Mouse (Mus musculus) forelimb bud, embryonic 11.5 days (tissue): ENCODE results near the gene Arvcf.

Experiments used
- DNase-seq: peaks from one replicate; pipeline ENCODE4 v3.0.0-alpha.2; 2012; ENCODE audit warnings: low read depth, low spot score

Gene Arvcf

DNA sequence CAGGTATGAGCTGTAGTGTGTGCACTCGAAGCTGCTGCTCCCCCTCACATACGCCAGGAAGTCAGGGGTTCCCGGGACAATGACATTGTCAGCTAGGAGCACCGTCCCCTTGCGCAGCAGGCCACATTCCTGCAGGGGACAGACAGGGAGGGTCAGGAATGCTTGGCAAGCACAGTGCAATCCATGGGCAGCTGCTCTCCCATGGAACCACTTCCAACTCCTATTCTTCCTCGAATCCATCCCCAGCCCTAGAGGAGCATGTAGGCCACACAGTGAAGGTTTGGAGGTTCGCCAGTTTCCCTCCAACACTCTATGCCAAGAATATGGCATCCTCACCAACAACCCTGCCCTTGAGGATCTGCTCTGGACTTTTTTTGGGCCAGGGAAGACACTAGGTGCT is 59.9 kb downstream of the Arvcf start:
- no peak for DNase-seq

DNA sequence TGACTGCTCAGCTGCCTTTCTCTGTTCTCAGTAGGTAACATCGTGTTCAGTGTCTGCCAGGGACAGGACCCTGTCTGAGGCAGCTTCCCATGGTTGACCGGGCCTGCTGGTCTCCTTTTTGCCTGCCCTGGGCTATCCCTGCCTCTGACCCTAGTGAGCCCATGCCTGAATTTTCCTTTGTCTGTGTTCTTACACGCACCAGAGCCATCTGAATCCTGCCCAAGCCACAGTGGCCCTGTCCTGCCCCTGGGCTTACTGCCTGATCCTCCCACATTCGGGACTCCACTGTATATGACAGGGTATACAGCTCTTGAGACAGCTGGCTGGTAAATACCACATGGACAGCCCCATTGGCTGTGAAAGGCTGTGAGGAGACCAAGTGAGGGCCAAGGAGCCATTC is 61.8 kb downstream of the Arvcf start:
- no peak for DNase-seq

DNA sequence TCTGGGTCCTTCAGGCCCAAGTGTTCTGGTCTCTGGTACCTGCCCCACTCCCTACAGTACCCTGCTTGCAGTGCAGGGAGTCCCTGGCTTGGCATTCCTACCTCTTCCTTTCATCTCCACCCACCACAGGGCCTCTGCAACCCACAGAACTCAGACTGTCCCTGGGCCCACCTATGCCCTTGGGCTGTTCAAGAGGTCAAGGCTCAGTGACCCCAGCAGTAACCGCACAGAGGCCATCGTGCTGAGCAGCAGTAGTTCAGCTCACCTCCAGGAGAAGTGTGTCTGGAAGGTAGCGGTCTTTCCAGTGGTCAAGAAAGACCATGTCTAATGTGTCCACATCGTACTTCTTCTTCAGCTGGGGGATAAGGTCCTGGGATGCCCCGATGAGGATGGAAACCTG is 62.4 kb downstream of the Arvcf start:
- no peak for DNase-seq

DNA sequence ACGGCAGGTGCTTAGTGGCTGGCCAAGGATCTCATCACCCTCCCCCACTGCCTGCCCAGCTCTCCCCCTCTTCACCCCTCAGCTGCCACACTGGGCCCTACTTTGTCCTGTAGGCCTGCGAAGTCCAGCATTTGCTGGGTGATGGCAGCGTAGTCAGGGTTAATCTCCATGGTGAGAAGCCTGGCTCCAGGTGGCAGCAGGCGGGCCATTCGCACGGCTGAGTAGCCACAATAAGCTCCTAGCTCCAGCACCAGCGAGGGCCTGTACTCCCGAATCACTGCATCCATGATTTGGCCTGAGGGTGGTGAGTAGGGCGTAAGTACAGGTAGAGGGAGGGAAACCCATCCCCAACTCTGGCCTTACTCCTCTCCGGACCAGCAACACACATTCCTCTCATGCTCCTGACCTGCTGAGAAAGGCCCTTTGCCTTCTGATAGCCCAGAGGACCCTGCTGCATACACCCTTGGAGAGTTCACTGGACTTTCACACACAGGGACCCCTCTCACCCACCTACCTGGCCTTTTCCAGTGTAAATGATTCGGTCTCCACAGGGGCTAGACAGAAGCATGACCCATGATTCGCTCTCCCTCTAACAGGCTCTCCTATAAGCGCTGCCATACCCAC is 63.2 kb downstream of the Arvcf start:
- DNase-seq: no peak

DNA sequence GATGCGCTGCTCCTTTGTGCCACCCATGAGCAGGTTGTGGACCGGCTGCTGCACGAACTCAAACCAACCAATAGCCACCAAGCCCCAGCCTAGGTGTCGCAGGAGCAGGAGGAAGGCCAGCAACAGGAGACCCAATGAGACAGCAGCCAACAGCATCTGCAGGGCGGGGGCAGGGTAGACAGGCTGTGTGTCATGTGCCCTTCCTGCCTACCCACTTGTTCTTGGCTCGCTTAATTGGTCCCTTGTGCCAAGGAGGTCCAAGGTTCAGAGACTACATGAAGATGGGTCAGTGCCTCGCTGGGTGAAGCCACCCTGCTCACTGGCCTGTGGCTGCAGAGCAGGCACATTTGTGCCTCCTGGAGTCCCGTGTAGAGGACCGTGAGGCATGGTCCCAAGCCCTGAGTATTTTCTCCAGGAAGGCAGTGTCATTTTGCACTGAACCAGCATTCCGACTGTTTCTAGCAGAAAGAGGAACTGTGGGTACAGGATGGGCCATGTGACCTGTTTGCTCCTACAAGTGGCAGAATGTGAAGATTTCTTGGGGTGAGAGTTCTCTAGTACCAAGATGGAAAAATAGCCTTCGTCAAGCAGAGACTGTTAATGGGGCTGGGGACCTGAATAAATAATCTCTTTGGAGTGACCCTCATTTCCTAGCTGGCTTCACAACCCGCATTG is 64.0 kb downstream of the Arvcf start:
- DNase-seq: no peak

DNA sequence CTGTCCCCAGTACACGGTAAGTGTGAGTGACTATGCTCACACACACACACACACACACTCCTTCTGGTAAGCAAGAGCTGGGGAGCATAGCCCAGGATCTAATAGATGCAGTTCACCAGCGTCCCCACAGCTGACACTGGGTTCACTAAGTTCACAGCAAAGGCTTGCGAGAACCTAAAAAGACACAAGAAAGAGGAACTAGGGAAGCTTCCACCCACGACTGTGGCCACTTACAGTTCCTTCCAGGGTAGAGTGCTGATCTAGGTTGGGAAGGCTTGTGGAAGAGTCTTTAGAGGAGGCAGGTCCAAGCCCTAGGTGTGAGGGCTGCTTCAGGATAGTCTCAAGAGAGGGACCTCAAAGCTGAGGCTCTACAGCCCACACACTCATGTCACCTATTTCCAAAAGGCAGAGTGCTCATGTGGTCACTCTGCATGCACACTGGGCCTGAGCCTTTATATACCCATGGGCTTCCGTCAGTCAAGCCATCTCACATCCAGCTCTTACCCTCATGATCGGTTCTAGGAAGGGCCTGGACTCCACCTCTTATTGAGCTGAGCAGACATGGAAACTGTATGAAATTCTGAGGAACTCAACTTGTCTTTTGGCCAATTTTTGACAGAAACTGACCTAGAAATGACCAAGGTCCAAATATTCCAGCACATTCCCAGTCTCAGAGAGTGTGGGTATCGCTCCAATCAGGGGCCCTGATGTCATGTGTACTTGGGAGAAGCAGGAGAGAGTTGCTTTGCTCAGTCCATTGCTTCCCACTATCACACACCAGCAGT is 65.2 kb downstream of the Arvcf start:
- DNase-seq: no peak

DNA sequence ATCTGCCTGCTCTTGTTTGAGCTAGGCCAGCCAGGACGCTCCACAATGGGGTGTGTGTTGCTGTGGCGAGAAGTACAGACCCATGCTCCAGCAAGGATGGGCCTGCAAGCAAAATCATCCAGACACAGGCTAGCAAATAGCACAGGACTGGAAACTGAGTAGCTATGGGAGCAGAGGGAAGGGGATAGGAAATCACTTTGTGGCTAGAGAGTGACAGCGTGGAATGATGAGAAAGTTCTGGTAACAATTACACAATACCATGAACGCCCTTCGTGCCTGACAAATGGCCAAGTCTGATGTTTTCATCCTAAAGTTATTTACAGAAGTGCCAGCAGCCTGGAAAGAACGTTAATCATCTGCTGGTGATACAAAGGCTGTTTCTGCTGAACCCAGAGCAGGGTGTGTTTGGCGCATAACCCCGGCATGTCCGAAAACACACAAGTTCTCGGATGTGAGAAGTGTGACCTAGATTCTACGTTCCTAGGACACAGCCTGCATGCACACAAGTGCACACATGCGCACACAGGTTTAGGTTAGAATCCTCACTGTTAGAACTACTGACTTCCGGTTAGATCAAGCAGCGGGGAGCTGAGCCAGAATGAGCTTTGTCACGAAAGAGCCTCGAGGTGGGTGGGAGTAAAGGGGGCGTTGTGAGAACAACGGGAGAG is 68.2 kb downstream of the Arvcf start:
- no peak for DNase-seq

DNA sequence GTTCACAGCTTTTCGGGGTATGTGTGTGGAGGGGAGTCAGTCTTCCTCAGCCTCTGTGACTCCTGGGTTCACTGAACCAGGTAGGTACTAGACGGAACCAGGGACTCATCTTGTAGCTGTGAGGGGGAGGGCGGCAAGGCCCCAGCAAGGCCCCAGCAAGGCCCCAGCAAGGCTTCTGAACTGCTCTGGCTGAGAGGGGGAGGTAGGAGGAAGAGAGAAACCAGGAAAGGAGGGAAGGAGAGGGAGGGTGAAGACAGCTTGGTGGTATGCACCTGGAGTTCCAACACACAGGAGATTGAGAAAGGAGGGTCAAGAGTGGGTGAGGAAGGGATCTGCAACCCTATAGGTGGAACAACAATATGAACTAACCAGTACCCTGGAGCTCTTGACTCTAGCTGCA is 68.9 kb downstream of the Arvcf start:
- no peak for DNase-seq

DNA sequence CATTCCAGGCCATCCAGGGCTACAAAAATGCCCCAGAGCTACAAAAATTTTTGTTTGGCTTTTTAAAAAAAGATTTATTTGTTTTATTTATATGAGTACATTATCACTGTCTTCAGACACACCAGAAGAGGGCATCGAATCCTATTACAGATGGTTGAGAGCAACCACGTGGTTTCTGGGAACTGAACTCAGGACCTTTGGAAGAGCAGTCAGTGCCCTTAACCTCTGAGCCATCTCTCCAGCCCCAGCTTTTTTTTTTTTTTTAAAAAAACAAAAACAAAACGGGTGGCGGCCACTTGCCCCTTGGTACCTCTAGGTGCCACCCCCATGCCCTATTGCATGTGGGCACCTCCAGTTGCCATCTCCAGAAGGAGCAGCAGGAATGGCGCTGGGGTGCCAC is 69.5 kb downstream of the Arvcf start:
- DNase-seq: no peak

DNA sequence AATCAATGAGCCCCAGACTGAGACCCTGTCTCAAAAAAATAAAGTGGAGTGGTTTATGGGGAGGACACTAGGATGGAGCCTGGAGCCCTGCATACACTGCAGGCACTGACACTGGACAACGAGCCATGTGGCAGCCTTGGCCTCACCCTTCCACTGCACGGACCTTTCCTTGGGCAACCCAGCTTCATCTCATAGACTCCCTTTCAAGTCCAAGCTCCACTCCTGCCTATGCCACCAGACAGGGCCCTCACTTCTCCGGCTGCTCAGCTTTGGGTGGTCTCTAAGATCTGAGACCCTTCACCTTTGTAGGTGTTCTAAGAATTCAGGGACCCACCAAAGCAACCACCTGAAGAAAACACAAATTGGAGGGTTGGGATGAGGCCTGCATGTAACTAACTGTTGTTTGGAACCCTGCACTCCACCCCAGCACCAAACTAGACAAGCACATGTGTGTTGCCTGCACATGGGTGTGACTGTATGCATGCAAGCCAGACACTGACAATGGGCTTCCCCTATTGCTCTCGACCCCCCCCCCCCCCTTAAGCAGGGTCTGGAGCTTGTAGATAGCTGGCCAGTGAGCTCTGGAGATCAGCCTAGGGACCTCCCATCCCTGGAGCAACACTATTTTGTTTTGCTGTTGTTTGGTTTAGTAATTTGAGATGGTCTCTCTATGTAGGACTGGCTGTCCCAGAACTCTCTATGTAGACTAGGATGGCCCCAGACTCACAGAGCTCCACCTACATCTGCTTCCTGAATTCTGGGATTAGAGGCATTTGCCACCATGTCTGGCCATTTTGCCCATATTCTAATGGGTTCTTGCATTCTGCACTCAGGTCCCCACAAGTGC is 71.0 kb downstream of the Arvcf start:
- no peak for DNase-seq

DNA sequence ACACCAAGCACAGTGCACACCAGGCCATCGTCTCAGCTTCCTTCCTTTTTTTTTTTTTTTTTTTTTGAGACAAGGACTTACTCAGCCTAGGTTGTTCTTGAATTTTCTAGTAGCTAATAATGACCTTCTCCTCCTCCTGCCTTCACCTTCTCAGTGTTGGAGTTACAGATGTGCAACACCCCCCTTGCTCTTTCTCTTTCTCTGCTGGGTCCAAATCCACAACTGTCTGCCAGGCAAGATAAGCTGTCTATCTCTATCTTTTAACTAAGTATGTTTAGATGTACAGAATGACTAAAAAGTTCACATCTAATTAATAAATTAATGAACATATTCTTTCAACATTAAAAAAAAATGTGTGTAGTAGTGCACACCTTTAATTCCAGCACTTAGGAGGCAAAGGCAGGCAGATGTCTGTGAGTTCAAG is 71.6 kb downstream of the Arvcf start:
- no peak for DNase-seq

DNA sequence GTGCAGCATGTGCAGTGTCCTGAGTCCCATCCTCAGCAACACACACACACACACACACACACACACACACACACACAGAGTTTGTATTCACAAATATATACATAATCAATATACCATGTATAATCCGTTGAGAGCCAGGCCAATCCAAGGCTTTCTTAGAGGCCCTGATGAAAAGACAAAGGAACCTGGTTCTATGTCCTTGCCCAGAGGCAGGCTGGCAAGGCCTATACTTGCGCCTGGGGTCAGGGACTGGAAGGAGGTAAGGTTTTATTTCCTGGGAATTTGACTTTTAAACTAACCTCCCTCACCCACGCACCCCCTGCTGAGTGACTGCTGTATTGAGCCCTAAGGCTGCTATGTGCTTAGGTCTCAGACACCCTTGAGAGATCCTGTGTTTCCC is 72.6 kb downstream of the Arvcf start:
- DNase-seq: no peak

DNA sequence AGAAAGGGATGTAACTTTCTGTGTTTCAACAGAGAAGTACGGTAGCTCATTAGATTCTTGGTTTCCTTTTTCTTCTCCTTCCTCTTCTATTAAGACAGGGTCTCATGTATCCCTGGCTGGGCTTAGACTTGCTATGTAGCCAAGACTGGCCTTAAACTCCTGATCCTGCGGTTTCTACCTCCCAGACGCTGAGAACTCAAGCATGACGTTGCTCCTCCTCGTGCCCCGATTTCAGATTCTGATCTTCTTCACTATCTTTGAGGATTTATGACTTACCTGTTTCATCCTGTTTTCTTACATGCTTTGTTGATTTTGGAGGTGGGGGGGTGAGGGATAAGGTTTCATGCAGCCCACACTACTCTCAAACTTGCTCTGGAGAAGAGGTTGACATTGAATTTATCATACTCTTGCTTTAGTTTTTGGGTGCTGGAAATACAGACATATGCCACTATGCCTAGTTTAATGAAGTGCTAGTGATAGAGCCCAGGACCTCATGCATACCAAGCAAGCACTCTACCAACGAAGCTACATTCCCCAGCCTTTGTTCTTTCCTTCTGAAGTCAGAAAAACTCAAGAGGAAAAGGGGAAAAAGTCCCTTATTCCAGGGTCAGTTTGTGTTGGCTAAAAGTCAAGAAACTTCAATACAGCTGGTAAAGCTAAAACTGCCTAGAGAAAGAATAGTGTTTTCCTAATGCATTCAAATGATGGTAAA is 75.4 kb downstream of the Arvcf start:
- DNase-seq: no peak

DNA sequence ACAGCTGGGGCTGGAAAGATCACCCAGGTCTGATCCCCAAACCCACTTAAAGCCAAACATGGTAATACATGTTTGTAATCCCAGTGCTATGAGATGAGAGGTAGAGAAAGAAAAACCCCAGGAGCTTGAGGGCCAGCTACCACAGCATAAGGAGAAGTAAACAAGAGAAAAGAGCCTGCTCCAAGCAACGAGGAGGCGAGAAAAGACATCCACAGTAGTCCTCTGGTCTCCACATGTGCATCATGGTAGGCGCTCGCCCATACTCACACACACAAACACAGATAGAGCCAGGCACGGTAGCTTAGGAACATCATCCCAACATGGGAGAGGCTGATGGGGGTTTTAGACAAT is 75.9 kb downstream of the Arvcf start:
- DNase-seq: no peak

DNA sequence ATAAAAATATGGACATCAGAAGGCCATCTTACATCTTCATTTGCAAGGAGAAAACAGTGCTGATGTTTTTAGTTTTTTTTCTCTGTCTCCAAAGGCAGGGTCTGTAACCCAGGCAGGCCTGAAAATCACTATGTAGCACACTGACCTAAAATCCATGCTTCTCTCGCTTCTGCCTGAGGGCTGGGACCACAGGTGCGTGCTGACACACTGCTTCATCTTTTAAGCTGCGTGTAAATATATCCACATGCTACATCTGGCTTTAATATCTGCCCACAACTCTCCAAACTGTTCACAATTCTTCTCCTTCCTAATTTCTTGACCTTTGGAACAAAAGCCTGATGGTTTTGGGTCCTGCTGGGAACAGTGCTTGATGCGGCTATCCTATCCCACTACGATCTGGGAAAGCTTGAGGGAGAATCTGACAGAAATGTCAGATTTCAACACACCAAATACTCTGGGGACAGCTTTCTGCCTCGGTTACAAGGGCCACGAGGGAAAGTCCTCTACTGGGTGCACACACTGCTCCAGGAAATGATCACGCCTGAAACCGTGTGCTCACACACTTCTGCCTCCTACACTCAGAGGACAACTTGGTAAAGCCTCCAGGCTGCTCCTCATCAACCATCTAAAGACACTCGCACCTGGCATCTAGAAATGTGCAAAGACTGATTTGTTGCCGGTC is 76.5 kb downstream of the Arvcf start:
- peak; percentile 46 for DNase-seq

DNA sequence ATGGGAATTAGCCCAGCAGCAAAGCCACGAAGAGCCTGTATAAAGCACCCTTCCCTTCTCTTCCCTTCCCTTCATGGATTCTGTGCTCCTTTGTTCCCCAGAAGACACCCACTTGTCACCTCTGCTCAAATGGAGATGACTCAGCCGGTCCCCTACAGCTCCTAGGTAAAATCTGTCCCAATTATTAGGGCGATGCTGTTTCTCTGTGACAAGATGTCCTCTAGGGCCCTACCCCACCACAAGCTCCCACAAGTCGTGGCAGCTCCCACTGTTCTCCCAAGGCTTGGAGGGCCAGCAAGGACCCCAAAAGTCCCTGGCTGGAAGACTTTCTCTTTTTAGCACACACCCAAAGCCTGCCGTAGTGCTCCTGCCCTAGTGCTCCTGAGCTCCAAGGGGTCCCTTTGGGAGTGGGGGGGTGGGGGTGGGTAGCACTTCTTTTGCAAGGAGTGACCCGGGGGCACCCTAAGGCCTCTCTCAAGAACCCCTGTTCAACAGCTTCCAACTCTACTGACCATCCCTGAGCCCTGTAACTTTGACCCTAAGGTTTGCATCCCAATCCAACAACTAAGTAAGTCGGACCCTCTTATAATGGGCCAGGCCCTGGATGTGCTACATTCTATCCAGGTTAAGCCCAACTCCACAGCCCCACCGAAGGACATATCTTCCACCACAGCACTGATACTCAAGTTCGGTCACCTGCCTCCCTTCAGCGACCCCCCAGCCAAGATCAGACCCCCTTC is 77.7 kb downstream of the Arvcf start:
- DNase-seq: no peak

DNA sequence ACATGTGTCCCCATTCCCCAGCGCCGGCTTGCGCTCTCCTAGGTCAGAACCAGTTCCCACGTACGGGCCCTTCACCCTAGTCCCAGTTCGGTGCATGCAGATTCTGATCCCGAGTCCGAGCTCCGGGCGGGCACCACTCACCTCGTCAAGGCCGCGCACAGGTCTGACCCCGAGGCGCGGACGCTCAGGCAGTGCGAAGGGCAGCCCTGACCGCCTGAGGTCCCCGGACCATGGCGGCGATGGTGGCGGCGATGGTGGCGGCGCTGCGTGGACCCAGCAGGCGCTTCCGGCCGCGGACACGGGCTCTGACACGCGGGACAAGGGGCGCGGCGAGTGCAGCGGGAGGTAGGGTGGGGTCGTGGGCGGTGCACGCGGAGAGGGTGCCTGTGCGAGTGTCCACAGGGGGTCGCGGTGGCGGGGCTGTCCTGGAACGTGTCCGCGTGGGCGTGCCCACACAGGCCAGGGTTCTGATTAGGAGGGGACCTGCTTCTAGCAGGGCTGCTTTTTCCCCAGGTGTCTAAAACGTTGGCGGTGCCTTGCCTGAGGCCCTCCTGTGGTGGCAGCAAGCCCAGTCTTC is 78.3 kb downstream of the Arvcf start, which contains the start of gene Txnrd2:
Gene Txnrd2 (plus strand): TSS at position 170 of the 577 bp plus-strand sequence.
- DNase-seq: peak; percentile 46

DNA sequence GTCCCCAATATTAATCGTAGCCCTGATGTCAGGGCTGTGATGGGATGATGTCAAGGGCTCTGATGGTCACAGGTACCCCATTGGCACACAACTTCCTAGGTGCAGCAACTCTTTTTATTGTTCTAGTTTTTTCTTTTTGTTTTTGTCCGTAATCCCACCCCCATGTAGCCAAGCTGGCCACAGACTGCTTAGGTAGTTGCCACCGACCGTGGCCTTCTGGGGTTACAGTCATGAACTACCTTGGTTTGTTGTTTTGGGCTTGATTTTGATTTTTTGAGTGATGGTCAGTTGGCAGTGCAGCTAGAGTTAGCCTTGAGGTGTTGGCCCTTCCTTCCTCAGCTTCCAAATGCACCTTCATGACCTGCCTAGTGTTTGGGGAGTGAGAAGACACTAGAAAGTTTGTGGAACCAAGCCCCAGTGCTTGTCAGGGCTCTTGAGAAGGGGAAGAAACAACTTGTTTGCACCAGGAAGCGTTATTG is 78.9 kb downstream of the Arvcf start, which contains the start of gene Comt:
Gene Comt (minus strand): TSS at position 51 of the 479 bp plus-strand sequence.
- DNase-seq: no peak

DNA sequence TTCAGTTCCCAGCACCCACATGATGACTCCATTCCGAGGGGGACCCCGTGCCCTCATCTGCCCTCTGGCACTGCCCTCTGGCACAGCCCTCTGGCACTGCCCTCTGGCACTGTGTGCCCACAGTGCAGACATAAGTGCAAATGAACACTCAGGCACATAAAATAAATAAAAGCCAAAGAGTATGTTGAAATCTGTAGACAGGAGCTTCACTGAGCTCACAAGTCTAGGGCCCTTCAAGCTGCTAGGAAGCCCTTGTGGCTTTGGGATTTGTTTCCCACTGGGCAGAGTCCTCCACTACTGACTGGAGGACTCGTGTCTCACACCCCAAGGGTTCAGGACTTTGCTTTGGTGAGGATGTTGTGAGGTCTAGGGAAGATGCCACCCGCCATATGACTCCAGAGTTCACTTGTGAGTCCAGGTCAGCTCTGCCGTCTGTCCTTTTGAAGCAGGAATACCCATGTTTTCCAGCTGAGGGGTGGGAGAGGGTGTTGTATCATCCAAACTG is 80.1 kb downstream of the Arvcf start:
- no peak for DNase-seq
